Mouse (Mus musculus) right cerebral cortex, postnatal 14 days (tissue): Measurements from ENCODE around the gene Olfr672.
"Not testable (repeated sequence)": the region's sequence is repeated elsewhere in the genome, so short reads cannot be mapped to it uniquely, and the experiment has no call there.

Experiments
- DNase-seq: peaks from one replicate; pipeline ENCODE4 v3.0.0; 2022

The Olfr672 gene

DNA sequence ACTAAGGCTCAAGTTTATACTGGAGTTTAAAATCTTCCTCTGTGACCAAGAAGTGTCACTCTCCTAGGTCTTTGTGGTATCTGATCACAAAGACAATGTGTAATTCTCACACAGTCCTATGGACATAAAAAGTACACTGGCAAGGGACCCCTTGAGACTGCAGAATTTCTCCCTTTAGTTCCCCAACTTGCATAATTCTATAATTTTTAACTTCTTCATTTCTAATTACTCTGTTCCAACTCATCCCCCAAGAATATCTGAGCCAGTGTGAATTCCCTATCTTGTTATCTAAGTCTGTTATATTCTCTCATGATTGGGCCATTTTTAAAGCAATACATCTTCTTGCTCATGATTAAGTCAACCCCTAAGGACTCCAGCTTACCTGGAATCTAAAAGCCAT is at the start of gene Olfr672:
Olfr672 (minus strand) TSS at position 101 of the 400 bp plus-strand sequence.
- no peak for DNase-seq

DNA sequence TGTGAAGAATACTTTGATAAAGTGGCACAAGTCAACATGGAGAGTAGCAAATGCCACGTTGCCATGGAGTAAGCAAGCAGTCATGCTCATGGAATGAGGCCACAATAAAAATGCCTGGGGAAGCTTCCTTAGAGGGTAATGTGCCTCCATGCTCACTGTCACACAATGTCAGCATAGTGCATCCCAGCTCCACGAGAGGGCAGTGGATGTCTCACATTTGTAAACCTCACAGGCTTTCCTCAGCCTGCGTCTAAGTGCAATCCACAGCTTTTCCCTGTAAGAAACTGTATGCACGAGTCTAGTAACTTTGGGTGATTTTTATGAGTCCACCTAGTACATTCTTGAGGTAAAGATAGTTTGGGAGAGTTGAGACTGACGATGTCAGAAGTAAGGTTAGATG is 32.0 kb upstream of the Olfr672 start:
- not testable (repeated sequence) for DNase-seq

DNA sequence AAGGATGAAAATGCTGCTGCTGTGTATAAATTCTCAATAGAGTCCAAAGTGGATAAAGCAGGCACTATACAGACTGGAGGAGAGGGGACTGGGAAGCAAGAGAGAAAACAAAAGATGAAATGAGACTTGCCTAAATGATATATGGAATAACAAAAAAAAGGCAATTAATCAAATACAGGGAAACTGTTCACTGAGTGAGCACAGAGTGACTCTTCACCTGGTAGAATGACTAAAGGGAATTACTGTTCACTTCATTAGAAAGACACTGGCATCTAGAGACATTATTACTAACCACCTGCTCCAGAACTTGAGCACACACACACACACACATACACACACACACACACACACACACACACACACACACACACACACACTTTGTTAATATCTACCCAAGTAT is 30.6 kb upstream of the Olfr672 start, which contains the start of gene Olfr676:
Olfr676 (plus strand) TSS at position 301 of the 400 bp plus-strand sequence.
- no peak for DNase-seq

DNA sequence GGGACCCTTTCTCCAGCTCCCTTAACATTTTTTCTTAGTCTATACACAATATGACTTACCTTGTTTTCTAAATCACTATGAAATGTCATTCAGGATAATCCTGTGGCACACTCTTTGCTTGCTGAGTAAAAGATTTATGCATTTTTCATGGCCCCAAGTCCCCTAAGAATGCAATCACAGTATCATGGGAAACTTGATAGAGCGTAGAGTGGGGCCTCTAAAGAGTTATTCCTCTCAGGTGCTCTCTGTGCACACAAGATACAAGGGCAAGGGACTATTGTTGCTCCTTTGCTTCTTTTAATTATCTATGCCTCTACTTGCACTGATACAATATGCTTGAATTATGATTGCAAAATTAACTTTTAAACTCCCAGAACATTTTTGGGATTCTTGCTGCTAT is 26.5 kb upstream of the Olfr672 start, which contains the start of gene Olfr675:
Olfr675 (minus strand) TSS at position 101 of the 400 bp plus-strand sequence.
- DNase-seq = no peak

DNA sequence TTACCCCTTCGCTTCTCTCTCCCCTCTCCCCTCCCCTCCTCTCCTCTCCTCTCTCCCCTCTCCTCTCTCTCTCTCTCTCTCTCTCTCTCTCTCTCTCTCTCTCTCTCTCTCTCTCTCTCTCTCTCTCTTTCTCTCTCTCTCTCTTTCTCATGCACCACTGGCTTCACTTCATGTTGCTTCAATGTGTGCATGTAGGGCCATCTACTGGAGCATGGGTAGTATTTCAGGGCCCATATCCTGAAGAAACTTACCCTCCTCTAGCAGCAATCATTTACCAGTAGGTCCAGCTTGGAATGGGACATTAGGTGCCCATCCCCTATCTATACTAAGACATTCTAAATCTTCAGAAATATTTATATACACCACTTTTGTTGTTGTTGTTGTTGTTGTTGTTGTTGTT is 20.7 kb upstream of the Olfr672 start:
- DNase-seq = no peak

DNA sequence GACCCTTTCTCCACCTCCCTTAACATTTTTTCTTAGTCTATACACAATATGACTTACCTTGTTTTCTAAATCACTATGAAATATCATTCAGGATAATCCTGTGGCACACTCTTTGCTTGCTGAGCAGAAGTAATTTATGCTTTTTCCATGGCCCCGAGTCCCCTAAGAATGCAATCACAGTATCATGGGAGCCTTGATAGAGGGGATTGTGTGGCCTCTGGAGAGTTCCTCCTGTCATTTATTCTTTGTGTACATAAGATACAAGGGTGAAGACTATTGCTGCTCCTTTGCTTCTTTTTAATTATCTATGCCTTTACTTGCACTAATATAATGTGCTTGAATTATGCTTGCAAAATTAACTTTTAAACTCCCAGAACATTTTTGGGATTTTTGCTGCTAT is 22.8 kb downstream of the Olfr672 start, which contains the start of gene Olfr671:
Olfr671 (minus strand) TSS at position 101 of the 400 bp plus-strand sequence.
- no peak for DNase-seq

DNA sequence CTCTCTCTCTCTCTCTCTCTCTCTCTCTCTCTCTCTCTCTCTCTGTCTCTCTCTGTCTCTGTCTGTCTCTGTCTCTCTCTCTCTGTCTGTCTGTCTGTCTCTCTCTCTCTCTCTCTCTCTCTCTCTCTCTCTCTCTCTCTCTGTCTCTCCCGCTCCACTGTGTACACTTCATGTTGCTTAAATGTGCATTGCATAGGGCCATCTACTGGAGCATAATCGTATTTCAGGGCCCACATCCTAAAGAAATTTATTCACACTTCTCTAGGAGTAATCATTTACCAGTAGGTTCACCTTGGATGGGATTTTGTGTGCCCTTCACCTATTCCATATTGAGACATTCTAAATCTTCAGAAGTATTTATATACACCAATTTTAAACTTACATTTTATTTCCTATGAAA is 29.3 kb downstream of the Olfr672 start:
- DNase-seq = not testable (repeated sequence)

DNA sequence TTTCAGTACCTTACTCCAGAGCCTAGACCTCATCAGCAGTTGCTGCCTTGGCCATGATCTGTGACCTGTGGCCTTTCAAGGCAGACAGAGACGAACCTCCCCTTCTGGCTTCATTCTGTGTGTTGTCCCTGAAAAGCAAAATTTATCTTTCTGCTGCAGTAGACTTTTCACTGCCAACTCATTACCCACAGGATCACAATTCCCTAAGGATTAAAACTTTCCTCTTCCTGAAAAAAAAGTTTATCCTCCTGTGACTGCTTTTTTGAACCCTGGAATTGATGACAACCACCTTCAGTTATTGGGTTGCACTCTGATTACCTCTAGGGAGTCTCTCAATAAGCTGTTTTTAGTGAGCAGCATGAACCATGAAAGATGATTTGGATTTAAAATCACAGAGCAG is 39.3 kb downstream of the Olfr672 start, which contains the start of gene Olfr670:
Olfr670 (minus strand) TSS at position 101 of the 400 bp plus-strand sequence.
- no peak for DNase-seq

DNA sequence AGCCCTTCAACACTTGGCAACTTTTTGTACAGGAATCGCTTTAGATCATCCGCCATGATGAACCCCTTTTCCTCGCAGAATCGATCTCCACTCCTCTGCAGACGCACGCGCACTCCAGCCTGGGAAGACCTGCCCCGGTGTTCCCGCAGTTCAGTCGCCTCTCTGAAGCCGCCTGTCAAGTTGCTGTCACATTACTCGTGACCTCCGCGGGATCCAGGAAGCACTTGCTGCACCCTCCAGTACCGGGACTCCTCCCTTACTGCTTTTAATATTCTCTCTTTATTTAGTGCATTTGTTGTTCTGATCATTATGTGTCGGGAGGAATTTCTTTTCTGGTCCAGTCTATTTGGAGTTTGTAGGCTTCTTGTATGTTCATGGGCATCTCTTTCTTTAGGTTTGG is 51.6 kb downstream of the Olfr672 start:
- DNase-seq = not testable (repeated sequence)
